Mouse (Mus musculus) cerebral cortex, adult 2 months (tissue): ENCODE results near the gene Gckr.

Experiments
- WGBS: fragments of 180-500 bp; shearing (Covaris S2); methylation state at CpG from one replicate; pipeline ENCODE4 v1.1.7; 2018; 5-methylcytosine and 5-hydroxymethylcytosine counted together

Gckr gene

DNA sequence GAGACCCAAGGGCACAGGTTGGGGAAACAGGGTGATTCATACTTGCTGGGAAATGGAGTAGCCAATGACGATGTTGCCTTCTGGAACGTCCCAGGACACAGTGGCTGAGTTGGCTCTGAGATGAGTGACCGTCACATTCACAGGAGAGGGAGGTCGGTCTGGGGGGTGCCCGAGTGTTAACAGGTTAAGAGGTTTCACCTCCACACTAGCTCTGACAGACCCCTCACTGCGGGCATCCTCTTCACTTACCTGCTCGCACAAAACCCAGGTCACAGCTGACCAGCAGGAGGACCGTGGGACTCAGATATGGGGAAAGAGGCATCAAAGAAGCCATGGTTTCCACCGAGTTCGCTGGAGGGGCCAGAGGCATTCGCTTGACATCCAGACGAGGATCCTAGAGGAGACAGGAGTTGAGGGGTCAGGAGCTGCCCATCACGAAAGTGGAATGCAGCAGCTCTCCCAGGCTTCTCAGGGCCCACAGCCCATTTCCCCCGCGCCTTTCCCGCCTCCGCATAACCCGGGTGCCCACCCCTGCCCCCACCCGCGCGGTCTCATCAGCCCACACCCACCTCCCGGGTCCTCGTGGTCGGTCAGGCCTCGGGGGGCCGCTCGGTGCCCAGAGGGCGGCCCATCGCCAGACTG, 2.2 kb upstream of the Gckr start:
- 6% methylated on average over 29 of the region's 29 CpGs for WGBS

DNA sequence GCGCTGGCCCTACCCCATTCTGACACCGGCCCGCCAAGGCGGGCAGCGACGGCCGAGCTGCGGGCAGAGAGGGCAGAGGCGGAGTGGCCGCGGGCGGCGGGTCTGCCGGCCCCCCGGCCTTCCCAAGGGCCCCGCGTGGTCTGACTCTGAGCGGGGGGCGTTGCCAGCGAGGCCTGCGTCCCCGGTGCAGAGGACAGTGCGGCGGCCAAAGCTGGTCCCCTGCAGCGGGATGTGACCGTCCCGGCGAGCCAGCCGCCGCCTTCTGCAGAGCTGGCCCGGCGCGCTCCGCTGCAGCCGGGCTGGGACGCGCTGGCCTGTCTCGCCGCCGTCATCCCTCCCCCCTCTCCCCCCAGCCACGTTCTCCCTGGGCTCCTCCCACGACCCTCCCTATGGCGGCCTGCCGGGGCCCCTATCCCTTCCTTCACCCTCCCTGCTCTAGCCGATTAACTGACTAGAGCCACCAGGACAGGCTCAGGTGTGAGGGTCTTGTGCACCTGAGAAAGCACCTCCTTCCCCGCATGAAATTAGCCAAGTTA, 1.6 kb upstream of the Gckr start, which contains the start of gene Fndc4:
Gene Fndc4, minus strand, starts transcription at position 475 of the 536 bp plus-strand sequence.
- under 1% methylated on average over 46 of the region's 46 CpGs for WGBS

DNA sequence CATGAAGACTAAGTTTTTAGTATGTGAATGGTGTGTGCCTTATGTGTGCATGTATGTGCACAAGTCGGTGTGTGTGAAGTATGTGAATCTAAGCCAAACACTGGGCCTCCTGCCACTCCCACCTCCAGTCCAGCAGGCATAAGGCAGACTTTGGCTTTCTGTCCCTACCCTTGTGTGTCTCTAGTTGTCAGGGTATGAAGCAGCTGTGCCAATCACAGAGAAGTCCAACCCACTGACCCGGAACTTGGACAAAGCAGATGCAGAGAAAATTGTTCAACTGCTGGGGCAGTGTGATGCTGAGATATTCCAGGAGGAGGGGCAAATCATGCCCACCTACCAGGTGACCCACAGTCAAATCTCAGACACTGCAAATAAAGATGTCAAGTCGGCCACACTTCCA, 738 bp downstream of the Gckr start:
- WGBS = 78% methylated on average over 3 of the region's 3 CpGs

DNA sequence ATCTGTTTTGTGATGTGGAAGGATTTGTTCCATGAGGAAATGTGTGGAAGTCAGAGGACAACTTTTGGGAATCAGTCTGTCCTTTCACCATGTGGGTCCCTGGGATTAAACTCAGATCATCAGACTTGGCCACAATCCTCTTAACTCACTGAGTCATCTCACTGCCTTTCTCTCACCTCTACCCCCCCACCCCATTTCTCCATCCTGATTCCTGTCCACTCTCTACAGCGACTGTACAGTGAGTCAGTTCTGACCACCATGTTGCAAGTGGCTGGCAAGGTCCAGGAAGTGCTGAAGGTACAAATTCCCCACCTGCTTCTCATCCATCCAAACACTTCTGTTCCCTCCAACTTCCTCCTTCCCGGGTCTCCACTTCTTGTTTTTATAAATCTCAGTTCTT, 1.2 kb downstream of the Gckr start:
- WGBS = 78% methylated on average over 2 of the region's 2 CpGs

DNA sequence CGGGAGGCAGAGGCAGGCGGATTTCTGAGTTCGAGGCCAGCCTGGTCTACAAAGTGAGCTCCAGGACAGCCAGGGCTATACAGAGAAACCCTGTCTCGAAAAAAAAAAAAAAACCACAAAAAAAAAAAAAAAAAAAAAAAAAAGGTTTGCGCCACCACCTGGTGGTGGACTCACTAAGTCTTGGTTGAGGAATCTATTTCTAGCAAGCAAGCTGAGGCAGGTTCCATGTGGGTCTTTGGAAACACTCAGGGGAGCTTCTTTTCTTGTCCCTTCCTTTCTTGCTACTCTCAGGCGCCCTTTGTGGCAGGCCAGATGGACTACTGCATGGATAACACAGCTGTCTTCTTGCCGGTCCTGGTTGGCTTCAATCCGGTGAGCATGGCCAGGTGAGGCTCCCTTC, 4.6 kb downstream of the Gckr start:
- 80% methylated on average over 8 of the region's 8 CpGs for WGBS

DNA sequence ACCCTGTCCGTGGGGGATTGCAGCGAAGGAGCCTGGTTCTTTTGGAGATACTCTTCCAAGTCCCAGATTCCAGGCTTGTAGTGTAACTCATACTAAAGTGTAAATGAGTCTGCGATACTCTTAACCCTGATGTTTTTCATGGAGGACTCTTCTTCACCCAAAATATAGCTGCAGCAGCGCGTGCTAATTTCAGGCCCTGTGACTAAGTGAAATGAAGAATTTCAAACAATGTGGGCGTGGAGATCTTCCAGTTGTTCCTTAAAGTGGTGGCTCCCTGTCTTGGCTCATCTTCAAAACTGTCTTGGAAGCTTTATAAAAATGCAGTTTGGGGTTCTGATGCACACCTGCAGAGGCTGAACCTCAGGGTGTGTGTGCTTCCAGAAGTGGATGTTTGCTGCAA, 5.8 kb downstream of the Gckr start:
- WGBS = 50% methylated on average over 6 of the region's 6 CpGs

DNA sequence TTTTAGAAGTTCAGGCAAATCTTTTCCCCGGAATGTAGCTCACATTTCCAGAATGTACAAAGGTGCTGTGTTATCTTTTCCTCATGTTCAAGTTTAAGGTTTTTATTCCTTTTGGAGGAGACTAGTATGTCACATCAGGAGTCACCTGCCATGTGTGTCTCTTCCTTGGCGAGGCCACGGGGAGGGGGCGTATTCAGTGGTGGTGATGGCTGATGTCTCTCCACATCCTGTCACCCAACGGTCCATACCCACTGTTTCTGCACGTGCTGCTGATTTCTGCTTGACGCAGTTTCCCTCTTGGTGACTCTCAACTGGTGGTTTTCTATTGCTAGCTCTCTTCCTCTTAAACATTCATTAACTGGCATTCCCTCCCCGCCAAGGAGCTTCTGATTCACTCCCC, 15.6 kb downstream of the Gckr start:
- 88% methylated on average over 8 of the region's 8 CpGs for WGBS

DNA sequence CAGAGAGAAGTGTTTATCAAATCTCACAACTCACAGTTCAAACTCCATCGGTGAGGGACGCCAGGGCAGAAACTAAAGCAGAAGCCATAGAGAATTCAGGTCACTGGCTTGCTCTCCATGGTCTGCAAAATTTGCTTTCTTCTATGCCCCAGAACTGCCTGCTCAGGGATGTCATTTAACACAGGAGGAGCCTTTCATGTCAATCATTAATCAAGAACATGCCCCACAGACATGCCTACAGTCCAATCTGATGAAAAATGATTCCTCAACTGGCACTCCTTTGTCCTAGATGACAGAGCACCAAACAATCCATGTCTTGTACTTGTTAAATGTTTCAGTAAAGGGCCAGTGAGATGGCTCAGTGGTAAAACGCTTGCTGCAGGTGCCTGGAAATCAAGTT, 25.5 kb downstream of the Gckr start:
- WGBS = 91% methylated on average over 3 of the region's 3 CpGs

DNA sequence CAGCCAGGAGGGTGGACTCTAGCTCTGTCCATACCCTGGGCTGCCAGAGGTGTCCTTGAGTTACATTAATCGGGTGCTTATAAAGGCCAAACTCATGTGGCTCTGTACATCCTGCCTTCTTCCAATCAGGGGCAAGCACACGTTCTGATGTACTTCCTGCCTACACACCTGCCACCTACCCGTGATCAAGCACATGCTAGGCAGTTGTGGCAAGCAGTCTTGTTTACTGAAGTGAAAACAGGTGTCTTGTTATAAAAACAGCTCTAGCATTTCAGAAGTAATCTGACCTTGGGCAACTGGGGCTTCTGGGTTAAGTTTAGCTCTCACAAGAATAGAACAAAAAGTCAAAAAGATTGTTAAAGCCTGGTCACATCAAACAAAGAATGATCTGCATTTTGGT, 26.8 kb downstream of the Gckr start:
- WGBS = 68% methylated on average over 3 of the region's 3 CpGs

DNA sequence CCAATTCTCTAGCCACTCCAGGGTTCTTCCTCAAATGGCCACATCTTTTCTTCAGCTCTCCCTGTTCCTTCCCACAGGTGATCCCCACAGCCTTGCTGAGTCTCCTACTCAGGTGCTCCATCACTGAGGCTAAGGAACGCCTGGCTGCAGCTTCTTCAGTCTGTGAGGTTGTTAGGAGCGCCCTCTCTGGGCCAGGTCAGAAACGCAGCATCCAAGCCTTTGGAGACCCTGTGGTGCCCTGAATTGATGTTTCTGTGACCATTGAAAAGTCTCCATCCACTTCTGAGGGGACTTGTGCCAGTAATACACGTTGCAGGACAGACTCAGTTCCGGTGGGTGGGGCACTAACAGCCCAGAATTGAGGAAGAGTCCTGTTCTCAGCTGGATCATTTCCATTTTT, 29.6 kb downstream of the Gckr start:
- WGBS = 13% methylated on average over 5 of the region's 5 CpGs

DNA sequence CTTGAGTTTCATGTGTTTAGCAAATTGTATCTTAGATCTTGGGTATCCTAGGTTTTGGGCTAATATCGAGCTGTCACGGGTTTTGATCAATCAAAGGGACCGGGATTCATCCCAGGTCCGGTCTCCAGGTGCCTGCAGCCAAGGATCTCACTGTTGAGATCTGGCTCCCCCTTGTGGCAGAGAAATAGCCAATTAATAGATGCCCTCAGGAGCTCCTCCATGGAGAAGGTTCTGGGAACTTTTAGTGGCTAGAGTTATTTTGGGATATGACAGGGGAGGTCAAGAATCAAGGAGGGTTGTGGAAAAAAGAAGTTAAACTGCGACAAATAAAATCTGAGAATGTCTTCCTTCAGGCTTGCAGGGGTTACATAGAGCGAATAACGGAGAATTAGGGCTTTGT, 31.0 kb downstream of the Gckr start:
- 31% methylated on average over 7 of the region's 7 CpGs for WGBS

DNA sequence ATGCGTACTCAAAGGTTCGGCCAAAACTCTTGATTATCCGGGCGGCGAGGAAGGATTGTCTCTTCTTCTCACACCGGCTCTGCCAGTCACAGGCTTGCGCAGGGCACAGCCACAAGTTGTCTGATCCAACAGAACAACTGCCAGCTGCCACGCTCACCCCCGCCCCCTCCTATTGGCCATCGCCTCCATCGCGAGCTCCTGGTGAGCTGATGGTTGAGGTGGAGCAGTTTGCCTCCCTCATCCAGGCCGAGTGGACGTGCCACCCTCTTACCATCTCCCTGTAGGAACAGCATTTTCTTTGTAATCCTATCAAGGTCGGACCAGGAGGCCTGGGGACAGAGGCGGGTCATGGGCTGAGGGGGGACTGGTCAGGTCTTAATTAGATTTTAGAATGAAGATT, 60.3 kb downstream of the Gckr start:
- 76% methylated on average over 16 of the region's 16 CpGs for WGBS

DNA sequence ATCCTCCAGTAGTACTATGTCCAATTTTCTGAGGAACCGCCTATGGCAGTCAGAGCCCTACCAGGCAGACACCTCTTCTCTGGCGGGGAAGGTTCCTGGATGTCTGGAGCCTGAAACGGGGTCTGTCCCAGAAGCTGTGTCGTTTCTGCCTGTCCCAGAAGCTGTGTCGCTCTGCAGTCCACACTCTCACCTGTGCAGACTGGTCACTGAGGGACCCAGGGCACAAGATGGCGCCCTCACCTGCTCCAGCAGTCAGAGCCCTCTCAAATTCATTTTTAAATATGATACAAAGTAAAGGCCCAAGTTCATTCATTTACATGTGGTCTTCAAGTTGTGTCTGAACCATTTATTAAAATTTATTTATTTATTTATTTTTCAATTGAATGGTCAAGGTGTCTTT, 63.7 kb downstream of the Gckr start:
- WGBS = 74% methylated on average over 6 of the region's 6 CpGs
